Mouse (Mus musculus): ENCODE results near the gene Tap2. TPM values are rescaled to one million over a fixed set of nuclear protein-coding genes. Genes with fewer than 3 reads are reported as not detected.

Tap2 gene
- total and polyA plus RNA-seq, 3 experiments = 54.8 to 121 (median 110) TPM

DNA sequence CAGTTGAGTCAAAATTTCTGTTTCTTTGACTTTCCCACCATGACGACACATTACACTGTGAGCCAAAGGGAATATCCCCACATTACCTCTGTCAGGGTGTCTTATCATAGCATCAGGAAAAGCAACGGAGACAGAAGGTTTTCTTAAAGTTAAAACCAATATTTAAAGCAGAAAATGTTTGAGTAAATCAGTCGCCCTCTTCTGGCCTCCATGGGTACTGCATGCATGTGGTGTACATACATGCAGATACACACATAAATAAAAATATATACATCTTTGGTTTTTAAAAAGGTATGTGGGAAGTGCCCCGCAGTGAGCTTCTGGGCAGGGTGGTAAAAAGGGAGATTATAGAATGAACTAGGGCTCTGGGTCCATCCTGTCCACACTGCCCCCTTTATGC is 26.1 kb upstream of the Tap2 start:
- H3K27ac ChIP-seq (ENCODE audit: insufficient read depth, low read depth) = no peak overlapping the region
- H3K27me3 ChIP-seq (replicated peaks) = no peaks in the 10 kb centered on the region
- peaks cover 6 to 13% of the 10 kb centered on the region in 2 experiments for H3K36me3 ChIP-seq (replicated peaks in 1 of 2; ENCODE audit: control insufficient read depth in 1 of 2, insufficient read depth in 1 of 2, low read length in 1 of 2)
- dilution Hi-C loops (cut with MboI; ENCODE audit: extremely low pct_ligation_motif_present, extremely low pct_unique_long_range_greater_than_20kb, low sequenced_read_pairs) = no loop called here
- no peak for DNase-seq (ENCODE audit: extremely low read depth)
- H3K4me3 ChIP-seq (replicated peaks in 1 of 3; ENCODE audit: low read depth in 2 of 3, low read length in 2 of 3, poor library complexity in 1 of 3) = no peak overlapping the region
- in situ Hi-C loops (cut with MboI; ENCODE audit: low pct_ligation_motif_present, low pct_unique_long_range_greater_than_20kb, low sequenced_read_pairs) = loop anchor here (5.0 kb wide), 1 partner anchor 35 kb away; no protein-coding TSS in a partner anchor
- H3K9ac ChIP-seq (ENCODE audit: insufficient read depth, low read depth) = no peak overlapping the region
- no peaks in the 10 kb centered on the region for H3K79me2 ChIP-seq (replicated peaks; ENCODE audit: control insufficient read depth, extremely low read depth, insufficient read depth, poor library complexity, severe bottlenecking)
- TF ChIP-seq POLR2AphosphoS2 (IDR thresholded peaks at IDR 0.05; ENCODE audit: low read depth, low read length) (no peak), MEF2A (IDR thresholded peaks at IDR 0.05; ENCODE audit: borderline replicate concordance, low read depth, low read length) (no peak)
- peaks cover 10 to 50% of the 10 kb centered on the region in 2 experiments for H3K4me1 ChIP-seq (ENCODE audit: control insufficient read depth in 1 of 2, insufficient read depth in 2 of 2)
- no peak overlapping the region for H3K4me2 ChIP-seq (ENCODE audit: insufficient read depth, low read depth, poor library complexity, severe bottlenecking)
- peaks cover 10% of the 10 kb centered on the region for H3K9me3 ChIP-seq (replicated peaks; ENCODE audit: low read length)

DNA sequence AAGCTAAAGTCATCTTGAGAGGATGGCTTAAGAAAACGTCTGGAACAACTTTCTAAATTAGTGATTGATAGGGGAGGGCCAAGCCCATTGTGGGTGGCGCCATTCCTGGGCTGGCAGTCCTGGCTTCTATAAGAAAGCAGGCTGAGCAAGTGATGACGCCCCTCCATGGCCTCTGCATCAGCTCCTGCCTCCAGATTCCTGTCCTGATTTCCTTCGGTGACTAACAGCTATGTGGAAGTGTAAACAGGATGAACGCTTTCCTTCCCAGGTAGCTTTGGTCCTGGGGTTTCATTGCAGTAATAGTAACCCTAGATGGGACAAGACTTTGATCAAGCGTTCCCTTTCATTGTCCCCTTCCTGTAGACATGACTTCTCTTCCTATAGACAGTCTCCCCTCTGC is 24.3 kb upstream of the Tap2 start:
- peaks cover 4% of the 10 kb centered on the region for H3K9me3 ChIP-seq (replicated peaks; ENCODE audit: low read length)
- dilution Hi-C loops (cut with MboI; ENCODE audit: extremely low pct_ligation_motif_present, extremely low pct_unique_long_range_greater_than_20kb, low sequenced_read_pairs) (no loop called here), in situ Hi-C loops (cut with MboI; ENCODE audit: low pct_ligation_motif_present, low pct_unique_long_range_greater_than_20kb, low sequenced_read_pairs) (loop anchor here (5.0 kb wide), 1 partner anchor 33 kb away; no protein-coding TSS in a partner anchor)
- peak overlapping the region; percentile 43 for H3K9ac ChIP-seq (ENCODE audit: insufficient read depth, low read depth)
- peaks cover 17 to 54% of the 10 kb centered on the region in 2 experiments for H3K4me1 ChIP-seq (ENCODE audit: control insufficient read depth in 1 of 2, insufficient read depth in 2 of 2)
- peak overlapping the region in 1 of 3 experiments; percentile 4 for H3K4me3 ChIP-seq (replicated peaks in 1 of 3; ENCODE audit: low read depth in 2 of 3, low read length in 2 of 3, poor library complexity in 1 of 3)
- peaks cover 13% of the 10 kb centered on the region for H3K79me2 ChIP-seq (replicated peaks; ENCODE audit: control insufficient read depth, extremely low read depth, insufficient read depth, poor library complexity, severe bottlenecking)
- DNase-seq (ENCODE audit: extremely low read depth) = no peak
- H3K27ac ChIP-seq (ENCODE audit: insufficient read depth, low read depth) = peak overlapping the region; percentile 97
- no peaks in the 10 kb centered on the region for H3K27me3 ChIP-seq (replicated peaks)
- H3K36me3 ChIP-seq (replicated peaks in 1 of 2; ENCODE audit: control insufficient read depth in 1 of 2, insufficient read depth in 1 of 2, low read length in 1 of 2) = peaks cover 20 to 31% of the 10 kb centered on the region in 2 experiments
- H3K4me2 ChIP-seq (ENCODE audit: insufficient read depth, low read depth, poor library complexity, severe bottlenecking) = peak overlapping the region; percentile 51; the same call in 1 of the 2 replicates
- TF ChIP-seq SMC3 (IDR thresholded peaks at IDR 0.05; ENCODE audit: low read depth, low read length) = no peak
- no peak for TF ChIP-seq MXI1 (IDR thresholded peaks at IDR 0.05; ENCODE audit: low read depth, low read length)
- no peak for TF ChIP-seq PAX5 (IDR thresholded peaks at IDR 0.05; ENCODE audit: low read length)
- TF ChIP-seq ETS1 (conservative IDR thresholded peaks at IDR 0.05; ENCODE audit: low read depth, low read length) = 0 out of 2 replicates have a peak, but pooled peaks have one; percentile 12
- TF ChIP-seq TBP (conservative IDR thresholded peaks at IDR 0.05; ENCODE audit: low read depth, low read length) = 0 out of 2 replicates have a peak, but pooled peaks have one; percentile 51
- TF ChIP-seq MAFK (IDR thresholded peaks at IDR 0.05; ENCODE audit: insufficient replicate concordance, low read length) = no peak
- TF ChIP-seq POLR2A (IDR thresholded peaks at IDR 0.05; ENCODE audit: low read depth, low read length) = peak; percentile 52; the same call in 1 of the 2 replicates
- no peak for TF ChIP-seq ELF1 (IDR thresholded peaks at IDR 0.05; ENCODE audit: low read depth, low read length)
- no peak for TF ChIP-seq MYC (IDR thresholded peaks at IDR 0.05; ENCODE audit: low read depth, low read length)
- no peak for TF ChIP-seq BHLHE40 (IDR thresholded peaks at IDR 0.05; ENCODE audit: low read depth, low read length)

Measured in CH12.LX (cell line).